Mouse (Mus musculus): ENCODE results near the gene Wdfy4. TPM values are rescaled to one million over a fixed set of nuclear protein-coding genes. Genes with fewer than 3 reads are reported as not detected.

The Wdfy4 gene
- polyA plus RNA-seq, 1 experiment from 2014 or later = 0.10 TPM

DNA sequence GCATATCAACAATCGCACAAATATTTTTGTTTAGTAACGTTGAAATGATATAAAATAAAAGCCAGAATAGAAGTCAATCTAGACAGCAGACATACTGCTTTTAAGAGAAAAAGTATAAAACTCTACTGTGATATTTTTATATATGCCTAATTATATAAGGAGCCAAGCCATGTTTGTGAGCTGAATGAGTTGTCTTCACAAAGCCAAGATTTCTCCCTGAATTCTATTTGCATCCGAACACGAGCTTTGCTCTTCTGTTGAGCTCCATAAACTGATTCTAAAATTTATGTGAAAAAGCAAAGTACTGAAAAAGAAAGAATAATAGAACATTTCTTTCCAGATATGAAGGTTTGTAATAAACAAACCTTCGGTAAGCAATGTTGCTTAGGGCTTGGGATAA lies 5.2 kb downstream of the Wdfy4 start:
- no peak overlapping the region for H3K4me3 ChIP-seq
- no peaks in the 10 kb centered on the region for H3K27me3 ChIP-seq
- 90% methylated on average over 5 of the region's 5 CpGs for WGBS
- H3K27ac ChIP-seq = no peak overlapping the region
- H3K4me1 ChIP-seq (replicated peaks) = no peaks in the 10 kb centered on the region
- no peak for ATAC-seq (ENCODE audit: low FRiP score)
- no peak overlapping the region for H3K4me2 ChIP-seq
- no peak overlapping the region for H3K9ac ChIP-seq
- H3K9me3 ChIP-seq = no peaks in the 10 kb centered on the region
- no peaks in the 10 kb centered on the region for H3K36me3 ChIP-seq

DNA sequence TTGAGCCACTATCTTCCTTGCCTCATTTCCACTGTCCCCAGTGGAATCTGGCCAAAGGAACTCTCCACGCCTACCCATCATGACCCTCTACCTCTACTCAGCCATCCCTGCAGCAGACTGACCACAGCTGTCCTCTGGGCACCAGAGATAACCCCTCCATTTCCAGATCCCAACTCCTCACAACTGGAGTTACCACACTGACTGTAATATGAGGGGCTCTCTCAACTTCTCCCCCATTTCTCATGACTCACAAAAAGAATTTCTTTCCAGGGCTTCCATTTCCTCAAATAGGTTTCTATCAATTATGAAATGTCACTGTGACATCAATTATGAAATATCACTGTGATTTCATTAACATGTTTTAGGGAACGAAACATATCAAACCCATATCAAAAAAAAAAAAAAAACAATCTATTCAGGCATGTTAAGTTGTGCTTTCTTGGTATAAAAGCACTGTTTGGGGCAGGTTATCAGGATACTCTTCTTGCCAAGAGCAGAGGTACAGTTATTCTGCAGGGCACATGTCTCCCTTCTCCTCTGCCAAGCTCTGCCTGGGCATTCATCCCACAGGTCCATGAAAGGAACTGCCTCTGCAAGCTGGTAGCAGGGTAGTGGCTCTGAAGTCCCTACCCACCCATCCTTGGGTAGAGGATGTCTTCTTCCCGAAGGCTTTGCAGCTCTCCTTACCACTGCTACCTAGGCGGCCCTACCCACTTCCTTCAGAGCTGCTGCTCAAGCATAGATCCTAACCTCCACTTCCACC lies 10.1 kb downstream of the Wdfy4 start:
- no peaks in the 10 kb centered on the region for H3K9me3 ChIP-seq
- 87% methylated on average over 4 of the region's 4 CpGs for WGBS
- H3K27me3 ChIP-seq = 0 out of 2 replicates have a peak, but pooled peaks cover 2% of the 10 kb centered on the region
- H3K4me2 ChIP-seq = no peak overlapping the region
- ATAC-seq (ENCODE audit: low FRiP score) = no peak
- H3K4me1 ChIP-seq (replicated peaks) = no peaks in the 10 kb centered on the region
- no peaks in the 10 kb centered on the region for H3K36me3 ChIP-seq
- H3K9ac ChIP-seq = no peak overlapping the region
- H3K4me3 ChIP-seq = no peak overlapping the region
- H3K27ac ChIP-seq = no peak overlapping the region

DNA sequence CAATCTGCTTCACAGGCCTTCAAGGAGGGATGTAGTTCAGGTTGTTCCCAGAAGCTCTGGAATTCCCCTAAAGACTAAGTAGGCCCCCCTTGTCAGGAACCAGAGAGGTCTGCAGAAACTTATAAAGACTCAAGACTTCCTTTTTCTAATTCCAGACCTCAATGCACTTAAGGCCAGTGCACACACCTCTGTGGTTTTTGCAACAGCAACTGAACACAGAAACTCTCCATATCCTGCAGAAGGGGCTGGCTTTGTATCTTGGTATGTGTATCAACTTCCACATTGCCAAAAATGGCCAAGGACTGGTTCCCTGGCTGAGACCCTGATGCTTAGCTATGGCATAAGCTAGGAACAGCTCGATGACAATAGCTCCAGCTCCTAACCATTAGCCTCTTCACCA lies 13.4 kb downstream of the Wdfy4 start:
- Histone ChIP-seq H3K4me1 (replicated peaks) (no peaks in the 10 kb centered on the region), H3K27me3 (0 out of 2 replicates have a peak, but pooled peaks cover 2% of the 10 kb centered on the region), H3K36me3 (no peaks in the 10 kb centered on the region), H3K9me3 (no peaks in the 10 kb centered on the region), H3K9ac (no peak overlapping the region), H3K4me3 (no peak overlapping the region), H3K27ac (no peak overlapping the region), H3K4me2 (no peak overlapping the region)
- WGBS = 70% methylated on average over 1 of the region's 1 CpGs
- no peak for ATAC-seq (ENCODE audit: low FRiP score)

DNA sequence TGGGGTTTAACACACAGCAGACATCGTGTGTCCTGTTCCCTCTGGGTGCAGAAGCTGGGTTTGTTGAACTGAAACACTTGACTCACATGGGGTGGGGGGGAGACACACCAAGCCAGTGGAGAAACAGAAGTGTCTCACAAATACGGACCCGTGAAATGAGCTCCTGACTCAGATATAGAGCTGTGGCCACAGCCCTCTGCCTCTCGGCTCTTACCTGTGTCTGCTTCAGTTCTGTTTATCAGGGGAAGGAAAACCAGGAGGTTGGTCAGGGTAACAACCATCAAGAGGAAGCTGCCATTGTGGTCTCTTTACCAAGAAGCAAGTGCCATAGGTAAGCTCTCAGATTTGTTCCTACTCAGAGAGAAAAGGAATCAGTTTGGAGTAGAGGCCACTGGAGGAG lies 16.6 kb downstream of the Wdfy4 start:
- Histone ChIP-seq H3K27ac (no peak overlapping the region), H3K4me2 (no peak overlapping the region), H3K9ac (no peak overlapping the region), H3K4me3 (no peak overlapping the region), H3K27me3 (0 out of 2 replicates have a peak, but pooled peaks cover 2% of the 10 kb centered on the region), H3K9me3 (no peaks in the 10 kb centered on the region), H3K36me3 (no peaks in the 10 kb centered on the region), H3K4me1 (replicated peaks) (no peaks in the 10 kb centered on the region)
- ATAC-seq (ENCODE audit: low FRiP score) = no peak
- 90% methylated on average over 4 of the region's 4 CpGs for WGBS

DNA sequence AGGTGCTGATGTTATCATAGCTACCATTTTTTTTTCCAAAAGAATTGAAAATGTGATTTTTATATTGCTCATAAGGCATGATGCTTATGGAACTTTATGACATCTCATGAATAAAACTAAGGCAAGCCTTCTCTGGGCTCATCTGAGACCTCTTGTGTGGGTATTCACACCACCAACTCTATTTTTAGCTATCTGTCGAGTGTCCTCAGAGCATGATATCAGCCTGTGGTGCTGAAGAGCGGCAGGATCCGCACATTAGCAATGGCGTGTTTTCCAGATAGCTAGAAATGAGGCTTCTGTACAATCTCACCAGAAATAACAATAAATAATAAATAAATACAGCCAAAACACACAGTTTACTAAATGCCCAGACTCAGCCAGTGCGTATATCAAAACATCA lies 23.1 kb downstream of the Wdfy4 start:
- Histone ChIP-seq H3K27ac (no peak overlapping the region), H3K27me3 (no peaks in the 10 kb centered on the region), H3K4me2 (no peak overlapping the region), H3K9me3 (no peaks in the 10 kb centered on the region), H3K4me3 (no peak overlapping the region), H3K9ac (no peak overlapping the region), H3K4me1 (replicated peaks) (no peaks in the 10 kb centered on the region), H3K36me3 (no peaks in the 10 kb centered on the region)
- WGBS = 93% methylated on average over 5 of the region's 5 CpGs
- ATAC-seq (ENCODE audit: low FRiP score) = no peak

DNA sequence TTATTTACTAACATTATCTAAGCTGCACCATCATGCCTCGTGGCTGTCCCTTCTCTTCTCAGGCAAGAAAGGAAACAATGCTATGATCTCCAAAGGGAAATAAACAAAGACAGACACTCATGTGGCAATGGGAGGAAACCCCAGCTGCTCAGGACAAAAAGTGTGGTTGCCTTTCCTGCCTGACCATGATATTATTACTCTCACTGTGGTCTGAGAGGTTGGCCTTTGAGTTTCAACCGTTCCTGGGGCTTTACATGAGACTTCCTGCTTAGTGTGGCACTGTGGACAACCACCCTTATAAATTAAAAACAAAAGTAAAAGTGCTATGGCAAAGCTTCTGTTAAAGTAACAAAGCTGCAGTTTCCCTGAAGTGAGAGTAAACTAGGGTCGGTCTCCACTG lies 27.0 kb downstream of the Wdfy4 start:
- 69% methylated on average over 3 of the region's 3 CpGs for WGBS
- no peak for ATAC-seq (ENCODE audit: low FRiP score)
- Histone ChIP-seq H3K4me3 (no peak overlapping the region), H3K4me2 (no peak overlapping the region), H3K9me3 (no peaks in the 10 kb centered on the region), H3K9ac (no peak overlapping the region), H3K4me1 (replicated peaks) (no peaks in the 10 kb centered on the region), H3K36me3 (no peaks in the 10 kb centered on the region), H3K27ac (no peak overlapping the region), H3K27me3 (no peaks in the 10 kb centered on the region)

DNA sequence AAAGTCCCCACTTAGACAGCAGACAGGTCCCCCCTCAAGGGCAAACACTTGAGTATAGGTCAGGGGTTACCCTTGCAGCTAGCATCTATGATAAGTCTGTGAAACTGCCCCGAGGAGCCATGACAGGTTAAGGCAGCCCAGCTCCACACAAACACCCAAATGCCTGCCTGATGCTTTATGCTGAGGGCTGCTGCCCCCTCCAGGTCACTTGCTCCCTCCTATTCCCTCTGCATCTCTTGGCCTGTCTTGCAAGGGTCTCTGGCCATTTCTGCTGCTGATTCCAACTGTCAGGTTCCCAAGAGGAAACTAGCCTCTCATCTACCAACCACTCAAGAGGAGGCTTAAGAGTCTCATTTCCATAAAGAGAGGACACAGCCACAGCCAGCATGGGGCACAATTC lies 32.4 kb downstream of the Wdfy4 start:
- H3K9ac ChIP-seq = no peak overlapping the region
- H3K36me3 ChIP-seq = no peaks in the 10 kb centered on the region
- 60% methylated on average over 1 of the region's 1 CpGs for WGBS
- H3K9me3 ChIP-seq = no peaks in the 10 kb centered on the region
- no peak overlapping the region for H3K4me2 ChIP-seq
- no peak overlapping the region for H3K4me3 ChIP-seq
- H3K27ac ChIP-seq = no peak overlapping the region
- H3K4me1 ChIP-seq (replicated peaks) = no peaks in the 10 kb centered on the region
- no peak for ATAC-seq (ENCODE audit: low FRiP score)
- peaks cover 12% of the 10 kb centered on the region for H3K27me3 ChIP-seq

DNA sequence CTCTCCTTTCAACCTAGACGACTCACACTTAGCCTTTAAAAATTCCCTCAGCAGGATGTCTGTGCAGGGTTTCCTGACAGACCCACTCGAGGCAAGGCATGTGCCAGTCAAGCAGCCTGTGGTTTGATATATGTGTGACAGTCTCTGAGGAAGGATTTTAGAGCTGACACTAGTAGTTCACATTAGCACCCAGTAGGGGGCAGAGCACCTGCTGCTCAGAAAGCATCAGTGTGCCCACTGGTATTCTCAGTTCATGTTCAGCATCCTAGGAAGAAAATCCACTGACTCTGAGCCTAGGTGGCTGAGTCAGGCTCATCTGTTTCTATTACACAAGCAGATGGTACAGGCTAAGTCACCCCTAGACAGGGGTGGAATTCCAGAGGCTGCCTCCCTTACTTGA lies 39.0 kb downstream of the Wdfy4 start:
- no peak overlapping the region for H3K27ac ChIP-seq
- H3K4me2 ChIP-seq = no peak overlapping the region
- no peak for ATAC-seq (ENCODE audit: low FRiP score)
- H3K4me1 ChIP-seq (replicated peaks) = no peaks in the 10 kb centered on the region
- peaks cover 12% of the 10 kb centered on the region for H3K27me3 ChIP-seq
- WGBS = 18% methylated on average over 2 of the region's 2 CpGs
- H3K9ac ChIP-seq = no peak overlapping the region
- H3K9me3 ChIP-seq = no peaks in the 10 kb centered on the region
- H3K36me3 ChIP-seq = no peaks in the 10 kb centered on the region
- H3K4me3 ChIP-seq = no peak overlapping the region

DNA sequence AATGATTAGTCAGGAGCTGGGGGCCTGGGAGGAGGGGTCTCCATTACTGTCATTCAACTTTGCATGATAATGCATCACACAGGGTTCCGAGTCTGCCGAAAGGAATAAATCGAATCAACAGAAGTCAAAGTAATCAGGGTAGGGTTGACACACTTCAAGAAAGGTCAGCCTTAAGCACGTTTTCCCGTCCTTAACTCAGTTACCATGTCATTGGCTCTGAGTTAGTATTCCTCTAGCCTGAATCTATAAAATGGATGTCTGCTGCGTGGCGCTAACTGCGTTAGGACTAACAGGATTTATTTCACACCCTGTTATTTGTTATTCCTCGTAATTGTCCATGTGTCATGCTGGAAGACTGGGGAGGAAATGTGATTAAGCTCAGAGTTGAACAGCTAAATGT lies 48.5 kb downstream of the Wdfy4 start:
- Histone ChIP-seq H3K4me2 (no peak overlapping the region), H3K27me3 (peaks cover 3% of the 10 kb centered on the region; the same call in 1 of the 2 replicates)
- ATAC-seq (ENCODE audit: low FRiP score) = peak; percentile 24; the same call in 1 of the 2 replicates

DNA sequence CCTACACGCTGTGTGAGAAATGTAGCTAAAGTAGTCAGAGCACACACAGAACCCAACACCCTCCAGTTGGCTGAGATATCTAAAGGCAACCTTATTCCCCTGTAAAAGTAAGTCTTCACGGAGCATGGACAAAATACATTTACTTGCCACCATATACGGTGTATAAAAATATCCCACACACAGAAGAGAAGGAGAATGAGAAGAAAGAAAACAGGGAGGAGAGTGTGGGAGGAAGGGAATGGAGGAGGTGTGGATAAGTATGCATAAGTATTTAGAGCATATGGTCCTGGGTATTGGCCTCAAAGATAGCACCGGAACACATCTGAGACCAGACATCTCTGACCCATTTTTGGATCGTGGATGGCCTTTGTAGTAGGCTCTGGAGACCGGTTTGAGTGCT lies 50.1 kb downstream of the Wdfy4 start:
- no peak overlapping the region for H3K27ac ChIP-seq
- H3K9ac ChIP-seq = no peak overlapping the region
- no peaks in the 10 kb centered on the region for H3K9me3 ChIP-seq
- whole genome bisulfite sequencing = 93% methylated on average over 6 of the region's 6 CpGs
- peaks cover 11% of the 10 kb centered on the region; the same call in 1 of the 2 replicates for H3K4me1 ChIP-seq (replicated peaks)
- H3K4me3 ChIP-seq = no peak overlapping the region
- H3K4me2 ChIP-seq = no peak overlapping the region
- H3K27me3 ChIP-seq = no peaks in the 10 kb centered on the region
- H3K36me3 ChIP-seq = no peaks in the 10 kb centered on the region
- no peak for ATAC-seq (ENCODE audit: low FRiP score)

More for the DNA sequence above, 48.5 kb downstream of the Wdfy4 start:
- Histone ChIP-seq H3K36me3 (no peaks in the 10 kb centered on the region), H3K9me3 (no peaks in the 10 kb centered on the region), H3K4me3 (no peak overlapping the region), H3K4me1 (replicated peaks) (peaks cover 11% of the 10 kb centered on the region; the same call in 1 of the 2 replicates), H3K9ac (no peak overlapping the region), H3K27ac (no peak overlapping the region)
- 62% methylated on average over 9 of the region's 9 CpGs for WGBS

DNA sequence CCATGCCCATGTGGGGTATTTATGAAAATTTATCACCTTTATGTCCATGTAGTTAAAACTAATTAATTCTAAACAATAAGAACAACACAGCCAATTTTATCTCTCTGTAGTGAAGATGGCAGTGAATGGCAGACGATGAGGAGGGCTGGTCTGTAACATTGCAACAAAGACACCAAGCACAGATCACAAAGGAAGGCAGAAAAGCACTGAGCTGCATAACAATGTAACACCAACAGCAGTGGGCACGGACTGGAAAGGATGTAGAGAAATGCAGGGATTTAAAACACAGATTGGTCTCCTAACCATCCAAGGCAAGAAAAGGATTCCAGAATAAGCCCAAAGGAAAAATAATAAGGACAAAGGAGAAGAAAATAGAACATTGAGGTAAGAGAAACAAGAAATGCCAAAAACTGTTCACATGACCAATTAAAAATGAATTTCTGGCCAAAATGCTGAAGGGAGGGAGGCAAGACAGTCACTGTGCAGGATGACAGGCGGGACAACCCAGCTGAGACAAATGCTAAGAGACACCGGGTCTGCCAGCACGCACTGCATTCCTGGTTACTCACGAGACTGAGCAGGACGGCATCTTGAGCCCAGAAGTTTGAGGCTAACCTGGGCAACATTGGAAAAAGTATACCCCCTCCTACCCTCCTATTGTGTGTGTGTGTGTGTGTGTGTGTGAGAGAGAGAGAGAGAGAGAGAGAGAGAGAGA lies 54.1 kb downstream of the Wdfy4 start:
- Histone ChIP-seq H3K27me3 (no peaks in the 10 kb centered on the region), H3K9ac (no peak overlapping the region), H3K4me2 (no peak overlapping the region), H3K4me1 (replicated peaks) (no peaks in the 10 kb centered on the region), H3K9me3 (no peaks in the 10 kb centered on the region), H3K36me3 (no peaks in the 10 kb centered on the region), H3K27ac (no peak overlapping the region), H3K4me3 (no peak overlapping the region)
- WGBS = 54% methylated on average over 7 of the region's 7 CpGs
- ATAC-seq (ENCODE audit: low FRiP score) = no peak

DNA sequence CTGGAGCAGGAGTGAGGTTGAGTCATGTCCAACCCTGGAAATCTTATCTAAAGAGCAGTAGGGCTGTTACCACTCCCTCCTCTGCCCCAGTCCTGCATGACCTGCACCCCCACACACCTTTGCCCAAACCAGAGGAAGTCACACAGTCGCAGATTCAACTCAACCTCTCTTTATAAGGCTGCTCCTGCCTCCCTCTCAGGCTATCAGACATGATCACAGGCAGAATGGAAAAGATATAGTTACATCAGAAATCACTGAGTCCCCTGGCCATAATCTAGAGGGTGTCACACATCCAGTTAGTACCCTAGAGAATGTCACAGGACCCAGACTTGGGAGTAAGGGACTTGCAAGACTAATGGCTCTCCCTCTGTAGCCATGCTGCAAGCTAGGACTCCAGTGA lies 68.7 kb downstream of the Wdfy4 start:
- Histone ChIP-seq H3K4me1 (replicated peaks) (no peaks in the 10 kb centered on the region), H3K4me3 (no peak overlapping the region), H3K9me3 (no peaks in the 10 kb centered on the region), H3K9ac (no peak overlapping the region), H3K27me3 (no peaks in the 10 kb centered on the region), H3K36me3 (no peaks in the 10 kb centered on the region), H3K4me2 (no peak overlapping the region), H3K27ac (no peak overlapping the region)
- ATAC-seq (ENCODE audit: low FRiP score) = no peak
- WGBS = 93% methylated on average over 1 of the region's 1 CpGs

DNA sequence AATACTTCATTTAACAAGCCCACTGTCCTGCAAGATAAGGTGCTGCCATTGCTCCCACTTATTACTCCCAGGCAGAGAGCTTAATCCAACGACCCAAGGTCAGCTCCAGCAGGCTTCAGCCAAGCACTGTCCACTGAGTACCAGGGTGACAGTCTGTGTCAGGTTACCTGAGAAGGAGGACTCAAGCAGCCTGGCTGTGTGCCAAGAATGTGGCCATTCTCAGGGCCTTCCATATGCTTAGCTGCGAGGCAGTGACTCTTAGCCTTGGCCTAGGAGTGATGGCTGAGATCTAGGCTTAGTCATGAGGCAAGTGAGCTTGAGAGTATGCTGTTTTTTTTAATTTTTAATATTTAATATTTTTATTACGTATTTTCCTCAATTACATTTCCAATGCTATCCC lies 80.5 kb downstream of the Wdfy4 start:
- no peaks in the 10 kb centered on the region for H3K27me3 ChIP-seq
- H3K36me3 ChIP-seq = no peaks in the 10 kb centered on the region
- 88% methylated on average over 3 of the region's 3 CpGs for WGBS
- H3K9me3 ChIP-seq = no peaks in the 10 kb centered on the region
- no peak overlapping the region for H3K4me2 ChIP-seq
- ATAC-seq (ENCODE audit: low FRiP score) = no peak
- no peak overlapping the region for H3K9ac ChIP-seq
- H3K4me3 ChIP-seq = no peak overlapping the region
- H3K27ac ChIP-seq = no peak overlapping the region
- no peaks in the 10 kb centered on the region for H3K4me1 ChIP-seq (replicated peaks)

All from hindbrain, embryonic 13.5 days (tissue).